Mouse (Mus musculus) G1E (cell line): Measurements from ENCODE around the gene C87436. TPM values are rescaled to one million over a fixed set of nuclear protein-coding genes. Genes with fewer than 3 reads are reported as not detected.

Experiments used
- ATAC-seq: 2 replicates; pipeline ENCODE4 v1.8.0; 2016; ENCODE audit warnings: mild to moderate bottlenecking; ENCODE audit not compliant: insufficient number of reproducible peaks, poor library complexity, low FRiP score, severe bottlenecking; ENCODE audit errors: extremely low read depth
- DNase-seq: peaks from one replicate; pipeline ENCODE4 v3.0.0; 2012; ENCODE audit warnings: low spot score
- H3K27me3 ChIP-seq: 2 replicates; pipeline ENCODE4 v1.6.1; 2012; ENCODE audit warnings: mild to moderate bottlenecking, low read length, inconsistent platforms; ENCODE audit not compliant: insufficient read depth
- H3K36me3 ChIP-seq: replicated peaks from 2 replicates; pipeline ENCODE3; 2012; ENCODE audit warnings: mild to moderate bottlenecking, inconsistent platforms
- H3K4me1 ChIP-seq: 2 replicates; pipeline ENCODE4 v1.6.1; 2012; ENCODE audit warnings: low read depth, low read length, inconsistent platforms, mixed read lengths; ENCODE audit not compliant: insufficient read depth
- H3K4me3 ChIP-seq: 2 replicates; pipeline ENCODE4 v1.5.1; 2012; ENCODE audit warnings: low read depth, mild to moderate bottlenecking, inconsistent platforms, low read length, moderate library complexity, mixed read lengths
- H3K9me3 ChIP-seq: replicated peaks from 2 replicates; pipeline ENCODE4 v1.6.1; 2012; ENCODE audit warnings: inconsistent platforms
- CTCF ChIP-seq: IDR thresholded peaks from 2 replicates; pipeline ENCODE4 v1.5.1; 2012; ENCODE audit warnings: low read depth, low read length, inconsistent platforms, mixed read lengths
- GATA1 ChIP-seq: IDR thresholded peaks from 2 replicates; pipeline ENCODE4 v1.6.1; 2012; ENCODE audit warnings: borderline replicate concordance, low read length, inconsistent platforms, mixed read lengths
- GATA2 ChIP-seq: IDR thresholded peaks from 2 replicates; pipeline ENCODE4 v1.6.1; 2012; ENCODE audit warnings: low read depth, low read length, inconsistent platforms, borderline replicate concordance
- POLR2AphosphoS5 ChIP-seq: IDR thresholded peaks from 2 replicates; pipeline ENCODE4 v1.6.1; 2012; ENCODE audit warnings: low read depth, low read length, inconsistent platforms; ENCODE audit not compliant: insufficient replicate concordance
- TAL1 ChIP-seq: conservative IDR thresholded peaks from 2 replicates; pipeline ENCODE4 v1.6.1; 2012; ENCODE audit warnings: low read depth, low read length, inconsistent platforms, mixed read lengths
- polyA plus RNA-seq: library from polyadenylated mRNA; stranded (reverse); fragments of >175 nt; gene quantifications from 2 replicates; pipeline ENCODE4 v1.2.3, GENCODE M21; 2012
- total RNA-seq, 2 experiments: library from RNA; stranded (forward) in 1 of 2; stranded (reverse) in 1 of 2; fragments of 200-1000 nt in 1 of 2; fragments of >200 nt in 1 of 2; fragmentation: Nextera tagmentation in 1 of 2; gene quantifications; 2 replicates each; pipeline ENCODE4 v1.2.3; 2014 to 2017

C87436 gene
- total and polyA plus RNA-seq, 3 experiments: 7.0 to 33.0 (median 23.2) TPM

DNA sequence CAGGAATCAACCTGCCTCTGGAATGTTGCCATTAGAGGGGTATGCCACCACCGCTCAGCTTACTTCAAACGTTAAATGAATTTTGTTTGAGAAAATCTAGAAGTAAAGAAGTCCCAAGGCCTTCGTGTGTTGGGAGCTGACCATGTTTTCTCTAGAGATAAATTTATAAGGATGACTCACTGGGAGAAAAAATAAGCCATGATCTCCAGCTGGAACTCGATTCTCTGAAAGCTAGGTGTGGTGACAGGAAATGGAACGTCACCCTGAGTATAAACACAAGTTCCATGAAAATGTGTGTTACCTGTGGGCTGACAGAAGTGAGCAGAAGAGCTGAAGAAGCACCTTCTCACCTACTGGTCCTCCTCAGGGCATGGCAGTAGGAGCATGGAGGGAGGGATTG lies 38.8 kb downstream of the C87436 start:
- H3K9me3 ChIP-seq: no peaks in the 10 kb centered on the region
- H3K36me3 ChIP-seq: peaks cover 26% of the 10 kb centered on the region
- peaks cover 44% of the 10 kb centered on the region for H3K4me1 ChIP-seq
- no peak for TF ChIP-seq POLR2AphosphoS5
- TF ChIP-seq TAL1: no peak
- TF ChIP-seq GATA2: no peak
- H3K27me3 ChIP-seq: no peaks in the 10 kb centered on the region
- ATAC-seq: no peak
- no peak for DNase-seq
- no peak overlapping the region for H3K4me3 ChIP-seq

DNA sequence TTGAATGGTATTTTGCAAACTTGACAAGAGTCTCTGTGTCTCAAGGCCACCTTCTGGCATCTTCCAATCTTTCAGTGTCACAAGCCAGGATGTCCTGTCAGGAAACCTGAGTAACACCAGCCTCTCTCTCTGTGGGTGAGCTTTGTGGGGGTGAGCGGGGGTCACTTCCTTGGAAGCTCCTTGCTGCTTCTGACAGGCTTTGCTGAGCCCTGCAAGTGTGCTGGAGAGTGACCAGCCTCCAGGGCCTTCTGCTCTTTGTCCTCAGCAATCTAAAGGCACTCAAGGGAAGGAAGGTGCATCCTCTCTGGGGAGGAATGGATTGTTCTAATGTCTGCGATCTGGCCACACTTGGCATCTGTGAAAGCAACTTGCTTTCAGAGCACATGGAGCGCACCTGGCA lies 41.1 kb downstream of the C87436 start:
- TF ChIP-seq GATA2 (no peak), TAL1 (no peak), CTCF (no peak), GATA1 (no peak), POLR2AphosphoS5 (no peak)

DNA sequence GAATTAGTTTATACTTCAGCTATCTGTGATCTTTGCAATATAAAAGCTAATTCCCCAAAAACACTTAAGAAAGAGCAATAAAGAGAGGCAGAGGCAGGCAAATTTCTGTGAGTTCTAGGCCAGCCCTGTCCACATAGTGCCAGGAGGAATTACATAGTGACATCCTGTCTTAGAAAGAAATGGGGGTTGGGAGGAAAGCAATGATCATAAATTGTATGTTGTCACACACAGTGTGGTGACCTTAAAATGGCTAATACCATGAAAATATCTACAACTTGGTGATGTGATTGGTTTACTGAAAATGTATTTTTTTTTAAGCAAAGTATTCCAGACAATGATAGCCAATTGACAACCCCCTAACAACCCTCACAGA lies 41.6 kb downstream of the C87436 start:
- H3K4me1 ChIP-seq: peaks cover 25% of the 10 kb centered on the region
- H3K4me3 ChIP-seq: no peak overlapping the region
- H3K9me3 ChIP-seq: no peaks in the 10 kb centered on the region
- no peak for DNase-seq
- no peaks in the 10 kb centered on the region for H3K27me3 ChIP-seq
- TF ChIP-seq POLR2AphosphoS5 (no peak), CTCF (no peak), GATA1 (no peak), GATA2 (no peak), TAL1 (no peak)
- H3K36me3 ChIP-seq: peaks cover 22% of the 10 kb centered on the region
- no peak for ATAC-seq

More for the DNA sequence above, 41.1 kb downstream of the C87436 start:
- Histone ChIP-seq H3K36me3 (peaks cover 23% of the 10 kb centered on the region), H3K9me3 (no peaks in the 10 kb centered on the region), H3K4me1 (peaks cover 26% of the 10 kb centered on the region), H3K27me3 (no peaks in the 10 kb centered on the region), H3K4me3 (no peak overlapping the region)
- ATAC-seq: no peak
- DNase-seq: no peak

DNA sequence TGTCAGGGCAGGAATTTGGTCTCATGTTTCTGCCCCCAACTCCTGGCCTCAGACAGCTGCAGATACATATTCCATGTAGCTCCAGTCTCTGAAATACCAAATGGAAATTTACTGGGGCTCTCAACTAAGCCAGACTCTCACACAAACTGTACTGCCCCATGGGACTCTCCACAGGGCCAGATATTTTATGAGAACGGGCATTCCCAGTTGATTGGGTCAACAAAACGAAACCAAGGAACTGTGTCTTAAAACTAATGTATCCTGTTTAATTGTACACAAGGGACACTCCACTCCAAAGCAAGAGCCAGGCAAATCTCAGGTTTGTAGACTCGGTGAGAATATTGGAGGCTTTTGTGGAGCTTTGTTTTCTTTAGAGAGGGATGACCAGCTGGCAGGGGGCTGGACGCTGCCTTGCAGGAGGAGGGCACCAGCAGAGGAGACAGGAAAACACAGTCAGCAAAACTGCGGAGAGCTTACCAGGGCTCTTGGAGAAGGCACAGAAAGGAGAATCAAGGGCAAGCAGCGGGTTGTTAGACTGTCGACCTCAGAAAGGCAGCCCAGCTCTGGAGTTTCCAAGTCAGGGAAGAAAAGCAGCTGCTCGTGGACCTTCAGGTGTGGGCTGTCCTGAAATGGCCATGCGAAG lies 42.1 kb downstream of the C87436 start:
- H3K4me1 ChIP-seq: peaks cover 23% of the 10 kb centered on the region
- H3K36me3 ChIP-seq: peaks cover 17% of the 10 kb centered on the region
- ATAC-seq (no peak), DNase-seq (no peak)
- H3K27me3 ChIP-seq: no peaks in the 10 kb centered on the region
- no peak overlapping the region for H3K4me3 ChIP-seq
- no peaks in the 10 kb centered on the region for H3K9me3 ChIP-seq
- TF ChIP-seq POLR2AphosphoS5 (no peak), GATA2 (no peak), TAL1 (no peak), CTCF (no peak), GATA1 (no peak)

DNA sequence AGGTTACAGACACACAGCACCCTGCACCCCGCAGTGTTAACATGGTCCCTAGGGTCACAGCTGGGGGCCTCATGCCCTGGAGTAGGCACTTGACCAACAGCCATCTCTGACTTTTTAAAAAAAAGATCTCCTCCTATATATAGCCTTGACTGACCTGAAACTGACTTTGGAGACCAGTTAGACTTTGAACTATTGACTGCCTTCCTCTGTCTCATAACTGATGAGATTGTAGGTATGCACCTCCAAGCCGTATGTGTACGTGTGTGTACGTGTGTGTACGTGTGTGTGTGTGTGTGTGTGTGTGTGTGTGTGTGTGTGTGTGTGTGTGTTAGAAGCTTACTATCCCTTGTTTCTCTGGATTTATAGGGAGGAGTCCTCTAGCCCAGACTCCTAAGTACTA lies 43.7 kb downstream of the C87436 start:
- peaks cover 28% of the 10 kb centered on the region for H3K4me1 ChIP-seq
- no peak overlapping the region for H3K4me3 ChIP-seq
- TF ChIP-seq CTCF (no peak), GATA2 (no peak), POLR2AphosphoS5 (no peak), GATA1 (no peak), TAL1 (no peak)
- H3K27me3 ChIP-seq: no peaks in the 10 kb centered on the region
- H3K9me3 ChIP-seq: no peaks in the 10 kb centered on the region
- ATAC-seq (no peak), DNase-seq (no peak)
- peaks cover 3% of the 10 kb centered on the region for H3K36me3 ChIP-seq

DNA sequence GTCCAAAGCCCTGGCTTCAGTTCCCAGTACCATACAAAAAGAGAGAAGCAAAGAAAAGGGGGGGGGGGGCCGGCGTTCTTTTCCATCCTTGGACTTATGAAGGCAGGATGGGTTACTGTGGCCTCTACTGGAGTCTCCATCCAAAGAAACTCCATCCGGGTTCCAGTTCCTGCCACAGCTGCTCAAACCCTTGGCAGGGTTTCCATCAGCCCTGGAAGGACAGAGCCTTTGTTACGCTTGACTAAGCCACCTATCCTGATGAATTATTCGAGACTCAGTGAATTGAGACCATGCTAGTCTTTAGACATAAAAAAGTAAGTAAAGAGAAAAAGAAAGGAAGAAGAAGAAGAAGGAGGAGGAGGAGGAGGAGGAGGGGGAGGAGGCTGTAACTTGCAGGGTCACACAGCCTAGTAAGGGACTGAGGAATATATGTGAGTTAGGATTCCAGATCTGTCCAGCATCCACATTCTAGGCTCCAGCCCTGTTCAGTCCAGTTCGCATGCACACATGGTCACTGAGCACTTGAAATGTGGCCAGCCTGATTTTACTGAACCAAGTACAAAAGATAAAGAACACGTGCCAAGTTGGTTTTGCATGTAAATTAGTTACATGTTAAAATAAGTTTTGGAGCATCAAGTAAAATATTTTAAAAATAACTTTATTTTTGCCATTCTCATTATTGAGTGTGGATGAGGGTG lies 47.9 kb downstream of the C87436 start:
- no peak for TF ChIP-seq GATA2
- TF ChIP-seq GATA1: no peak
- no peak for TF ChIP-seq CTCF
- no peak for TF ChIP-seq TAL1
- no peak for TF ChIP-seq POLR2AphosphoS5
- Histone ChIP-seq H3K4me3 (no peak overlapping the region), H3K27me3 (no peaks in the 10 kb centered on the region), H3K4me1 (peaks cover 30% of the 10 kb centered on the region), H3K36me3 (no peaks in the 10 kb centered on the region), H3K9me3 (peaks cover 4% of the 10 kb centered on the region; the same call in 1 of the 2 replicates)
- DNase-seq: no peak
- ATAC-seq: no peak
